Mouse (Mus musculus) A20 (cell line): Measurements from ENCODE around the gene Ccdc6.

Source experiments
- DNase-seq: peaks from one replicate; pipeline ENCODE4 v3.0.0-alpha.2; 2011; ENCODE audit warnings: low read depth, low spot score

Gene Ccdc6

DNA sequence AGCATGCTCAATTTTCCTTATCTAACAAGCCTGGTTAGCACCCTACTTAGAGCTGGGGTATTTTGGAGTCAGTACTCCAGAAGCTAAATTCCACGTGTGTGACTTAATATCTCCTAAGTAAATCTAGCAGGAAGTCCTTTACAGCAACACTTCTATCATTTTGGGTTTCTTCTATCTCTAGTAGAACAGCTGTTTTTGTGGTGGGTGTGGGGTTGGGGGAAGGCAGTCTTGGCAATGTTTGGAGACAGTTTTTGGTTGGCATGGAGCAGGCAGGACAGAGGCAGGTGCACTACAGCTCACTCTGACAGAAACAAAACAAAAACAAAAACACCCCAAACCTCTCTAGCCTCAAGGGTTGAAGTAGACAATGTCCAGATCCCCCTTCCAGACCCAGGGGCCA lies 3.1 kb upstream of the Ccdc6 start:
- DNase-seq, result no peak

DNA sequence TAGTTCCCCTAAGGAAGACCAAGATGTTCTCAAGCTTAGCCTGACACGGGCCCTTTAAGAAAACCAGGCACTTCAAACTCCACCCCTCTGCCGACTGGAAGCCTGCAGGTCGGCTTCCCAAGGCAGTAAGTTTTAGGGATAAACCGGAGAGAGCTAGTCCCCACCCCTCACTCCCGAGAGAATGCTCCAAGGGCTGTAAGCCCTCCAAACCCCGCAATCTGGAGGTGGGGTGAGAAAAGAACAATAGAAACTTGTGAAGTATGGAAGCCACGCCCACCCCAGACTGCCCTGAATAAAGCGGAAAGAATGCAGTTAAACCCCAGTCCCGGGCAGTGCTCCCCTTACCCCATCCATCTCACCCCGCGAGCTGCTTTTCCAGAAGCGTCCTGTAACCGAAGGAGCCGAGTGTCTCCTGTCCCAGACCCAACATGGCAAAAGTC lies 1.9 kb upstream of the Ccdc6 start:
- peak; percentile 87 for DNase-seq

DNA sequence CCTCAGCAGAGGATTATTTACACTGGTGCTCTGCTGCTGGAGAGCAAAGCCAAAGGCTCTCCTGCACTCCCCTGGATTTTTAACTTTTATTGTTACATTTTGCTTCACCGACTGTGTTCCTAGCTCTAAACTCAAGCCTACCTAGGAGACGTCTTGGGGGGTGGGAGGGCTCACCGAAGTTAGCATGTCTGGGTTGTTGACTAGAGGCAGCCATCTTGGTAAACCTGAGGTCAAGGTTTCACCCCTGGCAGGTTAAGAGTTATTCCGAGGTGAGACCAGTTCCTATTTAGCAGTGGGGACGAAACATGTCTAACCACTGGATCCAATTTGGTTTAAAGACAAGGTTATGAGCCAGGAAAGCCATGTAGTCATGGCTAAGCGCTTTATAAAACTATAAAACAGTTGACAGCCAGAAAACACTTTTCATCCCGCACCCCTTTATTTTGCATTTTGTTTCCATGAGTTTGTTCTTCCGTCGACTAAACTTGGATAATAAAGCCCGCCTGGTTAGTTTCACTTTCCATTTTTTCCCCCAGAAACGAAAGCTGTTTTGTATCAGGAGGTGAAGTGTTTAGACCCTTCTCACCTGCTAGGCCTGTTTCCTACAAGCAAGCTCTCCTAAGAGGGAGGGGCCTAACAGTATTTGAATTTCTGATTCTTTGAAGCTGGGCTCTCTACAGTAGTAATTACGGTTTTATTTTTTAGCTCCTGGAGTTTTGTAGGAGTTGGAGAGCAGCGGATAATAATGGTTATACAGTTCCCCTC lies 1.2 kb upstream of the Ccdc6 start:
- DNase-seq, result peak; percentile 77

DNA sequence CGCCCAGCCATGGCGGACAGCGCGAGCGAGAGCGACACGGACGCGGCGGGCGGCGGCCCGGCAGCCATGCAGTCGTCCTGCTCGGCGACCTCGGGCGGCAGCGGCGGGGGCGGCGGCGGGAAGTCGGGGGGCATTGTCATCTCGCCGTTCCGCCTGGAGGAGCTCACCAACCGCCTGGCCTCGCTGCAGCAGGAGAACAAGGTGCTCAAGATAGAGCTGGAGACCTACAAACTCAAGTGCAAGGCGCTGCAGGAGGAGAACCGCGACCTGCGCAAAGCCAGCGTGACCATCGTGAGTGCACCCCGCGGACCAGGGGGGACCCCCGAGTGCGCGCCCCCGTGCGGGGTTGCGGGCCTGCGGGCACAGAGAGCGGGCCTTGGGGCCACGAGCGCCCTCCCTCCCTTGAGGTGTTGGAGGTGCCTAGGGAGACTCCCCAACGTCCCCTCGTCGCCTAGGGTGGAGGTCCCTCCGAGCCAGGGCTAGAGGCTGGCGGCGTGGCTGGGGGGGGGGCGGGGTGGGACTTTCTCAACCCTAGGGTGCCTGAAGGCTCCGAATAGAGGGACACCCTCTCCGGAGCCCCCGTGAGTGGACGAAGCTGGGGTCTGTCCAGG lies 475 bp downstream of the Ccdc6 start:
- peak; percentile 65 for DNase-seq

DNA sequence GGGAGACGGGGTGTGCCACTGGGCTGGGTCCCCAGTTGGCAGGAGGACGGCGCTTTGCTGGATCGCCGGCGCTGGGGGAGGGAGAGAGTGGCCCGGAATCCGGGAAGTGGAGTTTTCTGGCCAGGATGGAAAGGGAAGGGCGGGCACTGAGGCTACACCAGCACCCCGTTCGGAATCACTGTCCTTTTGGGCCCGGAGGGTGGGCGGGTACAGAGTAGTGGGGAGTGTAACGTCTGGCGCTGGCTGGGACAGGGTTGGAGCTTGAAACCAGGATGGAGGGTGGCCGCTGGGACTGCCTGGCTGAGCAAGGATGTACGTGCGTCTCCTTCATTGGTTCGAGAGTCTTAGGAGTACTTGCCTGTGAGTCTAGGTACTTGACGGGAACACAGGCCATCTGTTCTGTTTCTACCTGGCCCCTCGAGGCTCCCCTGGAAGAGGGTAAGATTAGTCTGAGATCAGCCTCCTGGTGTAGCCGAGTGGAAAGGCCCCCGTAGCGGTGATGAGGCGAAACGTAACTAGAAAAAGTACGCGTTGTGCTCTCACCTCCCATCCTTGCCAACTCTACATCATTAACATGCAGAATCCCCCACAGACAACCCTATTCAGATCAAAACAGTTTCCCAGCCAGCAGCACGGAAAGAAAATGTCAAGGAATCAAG lies 1.1 kb downstream of the Ccdc6 start:
- peak; percentile 68 for DNase-seq

DNA sequence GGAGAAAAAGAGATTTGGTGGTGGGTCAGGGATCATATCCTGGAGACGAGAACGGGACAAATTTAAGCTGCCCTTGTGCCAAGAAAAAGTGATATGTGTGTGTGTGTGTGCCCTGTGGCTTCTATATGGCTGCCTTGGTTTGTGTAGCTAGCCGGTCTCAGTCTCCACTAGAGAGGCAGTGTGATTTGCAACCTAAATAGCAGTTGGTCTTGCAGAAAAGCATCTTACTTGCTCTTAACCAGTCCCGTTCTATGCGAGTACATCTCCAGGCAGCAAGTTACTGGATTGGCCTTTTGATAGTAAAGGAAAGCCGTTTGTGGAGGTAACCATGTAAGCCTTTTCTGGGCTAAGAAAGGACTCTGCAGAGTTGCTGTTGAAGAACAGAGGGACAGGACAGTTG lies 1.7 kb downstream of the Ccdc6 start:
- DNase-seq, result no peak

DNA sequence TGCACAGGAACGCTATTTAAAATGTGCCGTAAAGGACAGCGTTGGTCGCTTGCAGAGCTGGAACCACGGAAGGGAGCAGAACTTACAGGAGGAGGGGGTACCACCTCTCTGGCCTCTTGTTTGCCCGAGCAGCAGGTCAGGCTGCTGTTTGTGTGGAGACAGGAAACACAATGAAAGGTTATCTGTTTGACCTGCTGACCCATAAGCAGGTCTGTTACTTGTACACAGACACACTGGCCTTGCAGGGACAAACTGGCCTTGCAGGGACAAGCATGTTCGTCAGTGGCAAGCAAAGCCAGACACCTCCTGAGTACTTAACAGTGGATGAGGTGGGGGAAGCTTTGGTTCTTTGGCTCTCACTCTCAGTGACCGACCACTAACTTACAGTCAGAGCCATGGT lies 2.1 kb downstream of the Ccdc6 start:
- DNase-seq, result no peak

DNA sequence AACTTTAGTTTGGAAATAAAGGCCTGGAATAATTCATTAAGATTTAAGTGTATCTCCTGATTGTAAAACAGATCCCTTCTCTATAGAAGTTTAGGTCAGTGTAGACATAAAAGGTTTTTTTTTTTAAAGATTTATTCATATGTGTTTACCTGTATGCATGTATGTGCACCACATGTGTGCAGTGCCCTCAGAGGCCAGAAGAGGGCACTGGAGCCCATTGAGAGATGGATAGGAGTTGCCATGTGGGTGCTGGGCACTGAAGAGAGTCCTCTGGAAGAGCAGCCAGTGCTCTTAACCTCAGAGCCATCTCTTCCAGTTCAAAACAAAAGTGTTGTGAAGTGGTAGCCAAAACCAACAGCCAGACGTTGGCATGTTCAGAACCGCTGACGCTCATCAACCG lies 5.2 kb downstream of the Ccdc6 start:
- no peak for DNase-seq

DNA sequence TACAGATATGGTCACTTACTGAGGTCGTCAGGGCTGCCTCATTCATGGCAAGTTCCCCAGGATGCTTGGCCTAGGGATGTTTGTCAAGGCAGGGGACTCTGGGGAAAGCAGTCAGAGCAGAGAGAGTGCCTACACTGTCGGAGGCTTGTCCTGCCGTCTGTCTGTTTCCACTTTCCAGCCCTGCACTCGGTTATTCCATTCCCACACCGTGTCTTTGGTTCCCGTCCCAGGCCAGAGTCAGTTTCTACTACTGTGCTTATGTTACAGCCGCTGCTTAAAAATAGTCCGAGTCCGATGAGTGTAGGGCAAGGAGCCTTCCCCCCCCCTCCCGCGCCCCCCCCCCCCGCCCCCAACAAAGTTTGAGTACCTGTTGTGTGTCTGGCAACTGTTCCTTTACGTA lies 11.1 kb downstream of the Ccdc6 start:
- DNase-seq, result no peak

DNA sequence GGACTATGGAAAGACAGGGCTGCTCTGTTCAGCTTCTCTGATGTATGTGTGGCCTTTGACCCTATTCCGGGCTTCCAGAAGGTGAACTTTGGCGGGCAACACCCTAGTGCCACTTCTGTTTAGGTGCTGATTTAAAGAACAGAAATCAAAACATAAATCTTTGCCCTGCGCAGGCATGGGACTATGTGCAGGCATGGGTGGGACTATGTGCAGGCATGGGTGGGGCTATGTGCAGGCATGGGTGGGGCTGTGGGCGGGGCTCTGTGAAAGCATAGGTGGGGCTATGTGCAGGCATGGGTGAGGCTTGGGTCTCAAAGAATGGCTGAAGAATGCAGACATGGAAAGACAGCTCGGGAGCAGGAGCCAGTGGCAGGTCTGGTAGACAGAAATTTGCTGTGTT lies 13.1 kb downstream of the Ccdc6 start:
- DNase-seq, result no peak

DNA sequence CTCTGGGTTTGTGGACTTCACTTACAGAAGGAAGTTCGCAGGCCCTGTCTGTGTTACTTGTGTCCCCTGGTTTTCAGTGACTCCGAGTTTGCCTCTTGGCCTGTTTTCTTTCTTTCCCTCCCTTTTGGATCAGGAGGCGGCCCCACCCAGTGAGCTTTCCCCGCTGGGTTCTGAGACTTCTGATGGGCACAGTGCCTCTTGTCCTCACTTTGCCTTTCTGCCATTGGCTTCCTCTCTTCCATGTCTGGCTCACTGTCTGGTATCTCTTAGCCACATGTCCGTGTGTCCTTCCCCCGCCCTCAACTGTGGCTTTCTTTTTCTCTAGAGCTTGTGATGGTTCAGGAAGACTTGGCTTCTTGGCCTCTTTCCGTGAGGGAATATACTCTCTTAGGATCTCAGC lies 13.9 kb downstream of the Ccdc6 start:
- no peak for DNase-seq

DNA sequence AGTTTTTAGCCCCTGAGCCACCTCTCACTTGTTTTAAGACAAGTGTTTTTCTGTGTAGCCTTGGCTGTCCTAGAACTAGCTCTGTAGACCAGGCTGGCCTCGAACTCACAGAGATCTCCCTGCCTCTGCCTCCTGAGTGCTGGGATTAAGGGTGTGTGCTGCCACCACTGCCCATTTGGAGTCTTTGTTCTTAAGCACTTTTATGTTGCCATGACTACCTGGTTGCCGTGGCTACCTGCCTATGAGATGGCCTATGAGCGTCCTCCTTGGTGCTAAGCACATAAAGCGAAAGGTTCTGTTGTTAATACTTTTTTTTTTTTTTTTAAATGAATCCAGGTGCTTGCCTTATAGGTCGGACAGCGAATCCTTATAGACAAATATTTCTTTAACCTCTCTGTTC lies 14.7 kb downstream of the Ccdc6 start:
- DNase-seq, result no peak

DNA sequence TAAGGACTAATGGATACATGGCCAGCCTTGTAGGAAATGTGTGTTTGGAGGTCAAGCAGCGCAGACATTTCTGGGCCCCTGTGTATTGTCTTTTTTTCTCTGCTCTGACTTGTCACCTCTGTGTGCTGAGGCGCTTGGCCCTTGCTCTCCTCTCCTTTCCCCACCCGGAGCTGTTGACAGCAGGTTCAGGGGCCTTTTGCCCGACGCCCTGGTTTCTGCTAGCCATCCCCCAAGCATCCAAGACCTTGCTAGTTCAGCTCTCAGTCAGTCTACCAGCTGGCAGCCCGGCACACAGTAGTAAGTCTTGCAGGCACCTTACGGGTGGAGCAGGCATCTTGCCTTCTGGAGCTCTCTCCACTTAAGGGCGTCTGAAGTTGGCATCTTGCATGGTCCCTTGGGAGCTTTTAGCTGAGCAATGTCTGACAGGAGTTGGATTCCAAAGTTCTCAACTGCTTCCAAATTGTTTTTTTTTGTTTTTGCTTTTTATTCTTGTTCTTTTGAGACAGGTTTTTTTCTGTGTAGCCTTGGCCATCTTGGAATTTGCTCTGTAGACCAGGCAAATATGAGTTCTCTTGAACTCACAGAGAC lies 17.2 kb downstream of the Ccdc6 start:
- DNase-seq, result no peak

DNA sequence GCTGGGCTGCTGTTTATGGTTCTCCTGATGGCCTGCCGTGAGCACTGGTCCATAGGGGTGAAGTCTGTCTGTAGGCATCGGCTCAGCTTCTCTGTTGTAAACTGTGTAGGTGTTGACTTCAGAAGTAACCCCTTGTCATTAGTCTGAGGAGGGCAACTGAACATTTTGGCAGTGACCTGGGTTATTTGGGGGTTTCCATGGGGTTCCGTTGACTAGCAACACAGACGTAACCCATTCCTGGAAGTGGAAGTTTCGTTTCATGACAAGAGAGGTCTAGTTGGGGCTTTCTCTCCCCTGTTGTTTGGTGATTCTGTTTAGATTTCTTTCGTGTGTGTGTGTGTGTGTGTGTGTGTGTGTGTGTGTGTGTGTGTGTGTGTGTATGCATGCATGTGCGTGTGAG lies 19.5 kb downstream of the Ccdc6 start:
- peak; percentile 55 for DNase-seq

DNA sequence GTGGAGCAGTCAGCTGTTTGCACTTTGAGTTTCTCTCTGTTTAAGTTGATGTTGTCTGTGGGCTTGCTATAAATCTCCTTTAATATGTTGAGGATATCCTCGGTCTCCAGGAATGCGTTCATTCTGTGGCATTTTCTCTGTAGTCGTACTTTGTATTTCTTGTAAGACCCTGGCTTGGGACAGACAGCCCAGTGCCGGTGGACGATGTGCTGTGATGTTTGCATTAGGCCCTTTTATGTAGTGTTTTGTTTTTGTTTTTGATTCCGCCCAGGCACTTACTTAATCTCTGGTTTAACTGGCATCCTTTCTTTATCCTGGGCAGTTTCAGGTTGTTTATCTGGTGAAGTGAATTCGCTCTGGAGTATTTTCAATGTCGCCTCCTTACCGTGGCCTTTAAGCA lies 22.5 kb downstream of the Ccdc6 start:
- DNase-seq, result no peak

DNA sequence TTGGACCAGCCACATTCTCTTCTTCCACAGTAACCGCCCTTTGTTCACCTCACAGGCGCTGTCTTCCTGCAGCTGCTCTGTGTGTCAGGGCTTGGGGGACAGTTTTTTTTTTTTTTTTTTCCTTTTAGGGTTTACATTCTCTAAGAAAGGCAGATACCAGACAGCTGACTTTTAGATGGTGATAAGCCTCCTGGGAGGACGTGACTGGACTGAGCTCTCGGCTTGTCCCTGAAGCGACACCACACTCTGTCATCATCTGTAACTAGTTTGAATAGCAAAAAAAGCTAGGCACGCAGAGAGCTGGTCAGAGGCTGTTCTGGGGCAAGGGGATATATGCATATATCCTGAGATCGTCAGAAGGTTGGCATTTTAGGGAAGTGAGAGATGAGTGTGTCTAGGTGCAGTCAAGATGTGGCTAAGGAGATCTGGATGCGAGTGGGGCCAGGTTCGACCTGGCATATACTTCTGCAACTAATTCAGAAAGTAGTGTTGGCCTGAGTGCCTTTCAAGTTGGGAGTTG lies 23.0 kb downstream of the Ccdc6 start:
- peak; percentile 83 for DNase-seq

DNA sequence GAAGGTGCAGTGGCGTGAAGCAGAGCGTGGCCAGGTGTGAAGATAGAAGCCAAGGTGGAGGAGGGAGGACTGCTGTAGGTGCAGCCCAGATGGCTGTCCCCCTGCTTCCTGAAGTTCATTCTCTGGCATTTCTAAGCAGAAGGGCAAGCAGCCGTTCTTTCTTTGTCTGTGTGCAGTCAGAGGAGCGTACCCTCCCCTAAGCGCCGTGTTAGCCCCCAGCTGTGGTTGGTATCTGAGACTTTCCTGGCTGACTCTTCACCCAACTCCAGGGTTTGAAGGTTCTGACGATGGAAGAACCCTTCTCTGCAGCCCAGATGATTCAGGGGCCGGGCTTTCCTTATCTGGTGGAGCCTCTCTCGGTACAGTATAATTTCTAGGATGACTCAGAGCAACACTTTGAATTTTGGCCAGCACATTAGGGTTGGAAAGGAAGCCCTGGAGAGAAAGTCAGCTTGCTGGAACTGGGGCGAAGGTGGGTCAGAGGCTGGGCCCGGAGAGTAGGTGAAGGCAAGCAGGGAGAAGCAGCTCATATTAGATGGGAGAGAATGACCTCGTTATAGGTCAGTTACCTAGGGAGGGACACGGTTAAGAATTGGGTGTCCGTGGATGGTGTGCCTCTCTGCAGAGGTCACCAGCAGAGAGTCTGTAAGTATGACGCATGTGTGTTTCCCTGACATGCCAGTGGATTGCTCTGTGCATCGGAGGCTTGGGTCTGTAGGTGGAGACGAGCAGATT lies 23.9 kb downstream of the Ccdc6 start:
- peak; percentile 71 for DNase-seq

DNA sequence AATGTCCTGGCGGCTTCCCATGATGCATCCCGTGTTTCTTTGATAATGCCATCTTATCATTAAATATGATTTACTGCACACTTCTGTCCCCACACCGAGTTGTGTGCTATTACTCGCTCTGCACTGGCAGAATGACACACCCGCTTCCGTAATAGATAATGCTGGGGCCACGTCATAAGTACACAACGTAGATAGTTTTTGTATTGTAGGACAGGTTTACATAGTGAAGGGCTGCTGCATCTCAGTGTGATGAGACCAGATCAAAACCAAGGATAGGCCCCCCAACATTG lies 24.4 kb downstream of the Ccdc6 start:
- DNase-seq, result no peak

DNA sequence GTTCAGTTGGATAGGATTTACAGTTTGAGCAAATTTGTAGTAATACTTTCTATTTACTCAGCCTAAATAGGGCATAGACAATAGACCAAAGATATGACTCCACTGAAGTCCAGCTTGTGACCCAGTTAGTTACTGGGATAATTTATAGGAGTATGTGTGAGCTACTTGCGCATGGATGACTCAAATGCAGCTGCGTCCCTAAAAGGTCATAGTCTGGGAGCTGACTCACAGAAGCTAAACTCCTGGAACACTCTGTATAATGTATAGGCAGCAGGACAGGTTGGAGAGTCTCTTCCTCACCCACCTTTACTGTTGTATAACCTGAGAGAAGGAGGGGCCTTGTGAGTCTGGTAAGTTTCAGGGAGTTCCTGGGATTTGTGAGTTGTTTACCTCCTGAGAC lies 26.5 kb downstream of the Ccdc6 start:
- DNase-seq, result no peak

DNA sequence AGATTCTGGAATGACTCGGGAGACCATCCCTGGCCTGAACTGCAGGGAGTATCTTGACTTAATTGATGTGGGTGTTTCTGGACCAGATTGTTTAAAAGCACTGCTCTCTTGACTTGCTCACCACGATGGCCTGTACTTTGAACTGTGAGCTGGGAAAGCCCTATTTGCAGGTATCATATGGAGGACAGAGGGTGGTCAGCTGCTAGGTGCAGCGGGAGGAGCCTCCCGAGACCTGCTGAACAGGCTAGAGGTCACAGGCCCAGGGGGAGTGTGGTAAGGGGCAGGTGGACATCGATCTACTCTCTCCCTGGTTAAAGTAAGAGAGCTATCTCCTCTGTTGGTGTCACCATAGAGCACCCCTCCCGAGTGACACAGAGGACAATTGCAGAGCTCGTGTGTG lies 28.6 kb downstream of the Ccdc6 start:
- no peak for DNase-seq

DNA sequence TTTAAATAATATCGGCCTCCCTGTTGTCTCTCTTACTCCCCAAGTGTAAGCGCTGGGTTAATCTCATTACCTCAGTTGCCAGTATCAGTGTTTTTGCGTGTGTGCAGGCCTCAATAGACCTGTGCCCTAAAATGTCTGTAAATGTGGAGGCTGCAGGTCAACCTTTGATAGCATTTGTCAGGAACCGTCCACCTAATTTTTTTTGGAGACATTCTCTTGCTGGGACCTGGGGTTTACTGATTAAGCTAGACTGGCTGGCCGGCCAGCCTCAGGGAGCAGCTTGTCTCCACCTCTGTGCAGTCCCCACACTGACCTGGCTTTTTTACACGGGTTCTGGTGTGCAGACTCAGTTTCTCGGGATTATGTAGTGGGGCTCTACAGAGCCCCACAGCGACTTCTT lies 30.4 kb downstream of the Ccdc6 start:
- no peak for DNase-seq

DNA sequence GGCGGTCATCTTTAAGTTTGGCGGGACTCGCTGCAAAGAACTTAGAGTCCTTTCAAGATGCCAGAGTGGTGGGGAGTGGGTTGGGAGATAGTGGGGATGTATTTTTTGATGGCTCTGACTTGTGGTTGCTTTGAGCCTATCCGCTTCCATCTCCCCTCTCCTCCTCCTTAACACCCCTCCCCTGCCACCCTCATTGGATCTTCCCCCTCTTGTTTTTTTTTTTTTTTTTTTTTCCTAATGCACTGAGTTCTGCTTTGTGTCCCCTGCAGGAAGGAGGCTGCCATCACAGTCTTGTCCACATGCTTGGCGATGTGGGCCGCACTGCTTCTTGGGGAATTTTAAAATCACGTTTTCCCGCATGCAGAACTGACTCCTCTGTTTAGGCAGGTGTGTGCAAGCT lies 31.5 kb downstream of the Ccdc6 start:
- no peak for DNase-seq
